Mouse (Mus musculus) cerebellum, adult 9-10 months (tissue): ENCODE data around the gene Cmas.

Experiments
- DNase-seq: peaks from one replicate; pipeline ENCODE4 v3.0.0; 2022

The Cmas gene

DNA sequence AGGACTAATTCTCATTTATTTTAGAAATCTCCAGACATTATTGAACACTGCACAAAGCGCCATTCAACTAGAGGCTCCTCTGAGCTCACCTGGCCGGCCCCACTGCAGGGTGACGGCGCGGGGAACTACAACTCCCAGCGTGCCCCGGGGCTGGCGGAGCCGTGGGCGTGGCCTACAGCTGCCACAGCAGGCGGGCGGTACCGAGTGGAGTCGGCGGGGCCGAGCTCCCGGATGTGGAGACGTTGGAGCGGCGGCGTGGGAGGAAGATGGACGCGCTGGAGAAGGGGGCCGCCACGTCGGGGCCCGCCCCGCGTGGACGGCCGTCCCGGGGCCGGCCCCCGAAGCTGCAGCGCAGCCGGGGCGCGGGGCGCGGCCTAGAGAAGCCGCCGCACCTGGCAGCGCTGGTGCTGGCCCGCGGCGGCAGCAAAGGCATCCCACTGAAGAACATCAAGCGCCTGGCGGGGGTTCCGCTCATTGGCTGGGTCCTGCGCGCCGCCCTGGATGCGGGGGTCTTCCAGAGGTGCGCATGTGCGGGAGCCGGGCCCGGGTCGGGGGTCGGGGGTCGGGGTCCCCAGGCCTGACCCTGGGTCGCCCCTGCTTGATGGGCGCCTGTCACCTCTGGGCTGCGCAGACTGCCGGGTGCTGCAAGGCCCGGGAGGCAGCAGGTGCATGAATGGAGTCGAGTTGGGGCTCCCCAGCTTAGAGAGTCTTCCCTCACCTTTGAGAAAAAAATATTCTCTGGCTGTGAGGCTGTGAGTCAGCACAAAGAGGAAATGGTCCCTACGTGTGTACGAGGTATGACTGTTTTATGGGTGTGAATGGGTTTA is at the start of gene Cmas:
TSS of gene Cmas (plus strand) at position 180 of the 827 bp plus-strand sequence.
- DNase-seq = peak; percentile 90

DNA sequence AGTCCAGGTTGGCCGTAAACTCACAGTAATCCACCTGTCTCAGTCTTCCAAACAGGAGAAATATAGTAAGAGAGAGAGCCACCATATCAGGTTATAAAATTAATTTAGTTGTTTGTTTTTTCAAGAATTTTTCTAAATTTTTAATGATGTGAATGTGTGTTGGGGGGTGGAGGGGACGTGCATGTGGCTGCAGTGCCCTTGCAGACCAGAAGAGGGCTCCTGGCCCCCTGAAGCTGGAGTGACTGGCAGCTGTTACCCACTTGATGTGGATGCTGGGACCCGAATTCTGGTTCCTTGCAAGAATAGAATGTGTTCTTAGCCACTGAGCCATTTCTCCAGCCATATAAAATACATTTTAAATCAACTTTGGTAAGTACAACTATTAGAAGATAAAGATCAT is 49.8 kb upstream of the Cmas start:
- no peak for DNase-seq

DNA sequence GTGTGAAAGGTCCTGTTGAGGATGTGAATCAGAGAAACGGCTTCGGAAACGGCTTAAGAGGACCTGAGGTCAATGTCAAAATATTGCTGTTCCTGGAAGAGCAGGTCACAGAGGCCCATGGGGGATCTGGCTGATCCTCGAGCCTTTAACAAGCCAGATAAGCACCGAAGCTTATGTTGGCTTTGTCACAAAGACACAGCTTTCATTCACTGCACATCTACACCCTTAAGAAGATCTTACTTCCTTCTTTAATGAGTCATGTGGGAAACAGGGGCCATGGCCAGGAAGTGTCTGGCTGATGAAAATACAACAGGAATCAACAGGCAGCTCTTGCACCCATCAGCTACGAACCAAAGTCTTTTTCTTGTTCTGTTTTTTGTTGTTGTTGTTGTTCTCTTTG is 48.1 kb upstream of the Cmas start:
- no peak for DNase-seq

DNA sequence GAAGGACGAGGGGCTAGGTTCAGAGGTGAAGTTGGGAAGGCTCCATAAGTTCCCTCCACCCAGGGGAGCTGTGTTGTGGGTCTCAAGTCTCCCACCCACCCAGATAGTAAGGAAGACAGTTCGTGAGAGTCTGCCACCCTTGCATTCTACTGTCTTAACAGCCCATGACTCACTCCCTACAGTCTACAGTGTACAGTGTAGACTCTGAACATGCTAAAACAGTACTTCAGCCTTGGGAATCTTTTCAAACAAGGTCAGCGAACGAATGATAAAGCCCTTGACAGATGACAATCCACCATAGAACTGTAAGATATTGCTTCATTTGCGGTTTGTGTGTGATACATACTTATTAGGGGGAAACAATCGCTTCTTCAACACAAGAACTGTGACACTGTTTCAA is 45.8 kb upstream of the Cmas start:
- DNase-seq = no peak

DNA sequence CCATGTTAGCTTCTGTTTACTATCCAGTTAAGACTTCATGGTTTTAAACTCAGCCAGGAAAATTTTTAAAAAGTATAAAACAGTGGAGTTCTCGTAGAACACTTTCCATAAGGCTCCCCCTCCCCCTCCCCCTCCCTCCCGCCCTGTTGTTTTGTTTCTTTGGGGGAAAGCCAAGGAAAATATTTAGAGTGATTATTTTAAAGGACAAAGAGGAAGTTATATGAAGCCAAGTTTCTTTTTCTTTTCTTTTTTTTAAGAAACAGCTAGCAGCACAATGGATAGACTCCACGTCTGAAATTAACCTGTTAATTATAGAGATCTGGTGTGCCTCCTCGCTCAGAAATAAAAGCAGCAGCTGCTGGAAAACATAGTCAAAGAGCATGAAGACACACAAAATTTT is 45.4 kb upstream of the Cmas start:
- DNase-seq = no peak

DNA sequence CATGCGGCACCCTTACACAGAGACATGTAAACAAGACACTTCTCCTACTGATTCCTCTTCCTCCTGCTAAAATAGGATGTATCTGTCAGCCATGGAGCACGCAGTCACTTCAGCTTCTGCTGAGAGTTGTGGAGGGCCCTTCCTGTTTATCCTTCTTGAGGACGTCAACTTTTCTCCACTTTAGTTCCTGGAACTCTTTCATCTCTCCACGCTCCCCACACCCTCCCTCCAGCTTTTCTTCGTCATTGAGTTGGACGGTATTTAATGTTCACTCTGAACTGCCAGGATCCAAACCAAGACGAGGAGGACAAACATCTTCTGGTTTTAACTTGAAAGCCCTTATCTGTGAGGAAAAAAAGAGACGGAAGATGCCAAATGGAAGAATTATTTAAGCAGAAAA is 41.5 kb upstream of the Cmas start:
- DNase-seq = no peak

DNA sequence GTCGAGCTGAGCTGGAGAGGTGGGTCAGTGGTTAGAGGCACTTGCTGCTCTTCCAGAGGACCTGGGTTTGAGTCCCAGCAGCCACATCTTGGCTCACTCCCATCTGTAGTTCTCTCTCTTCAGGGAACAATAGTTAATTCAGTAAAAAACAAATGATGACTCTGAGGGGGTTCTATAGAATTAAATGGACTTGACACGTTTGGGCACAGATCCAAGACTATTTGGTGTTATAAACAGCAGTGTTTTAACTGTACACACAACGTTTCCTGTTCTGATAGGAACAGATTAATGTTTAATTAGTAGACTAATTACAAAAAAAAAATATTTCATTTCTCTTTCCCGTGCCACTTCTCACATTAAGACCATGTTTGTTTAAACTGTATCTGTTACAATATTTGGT is 39.3 kb upstream of the Cmas start:
- DNase-seq = no peak

DNA sequence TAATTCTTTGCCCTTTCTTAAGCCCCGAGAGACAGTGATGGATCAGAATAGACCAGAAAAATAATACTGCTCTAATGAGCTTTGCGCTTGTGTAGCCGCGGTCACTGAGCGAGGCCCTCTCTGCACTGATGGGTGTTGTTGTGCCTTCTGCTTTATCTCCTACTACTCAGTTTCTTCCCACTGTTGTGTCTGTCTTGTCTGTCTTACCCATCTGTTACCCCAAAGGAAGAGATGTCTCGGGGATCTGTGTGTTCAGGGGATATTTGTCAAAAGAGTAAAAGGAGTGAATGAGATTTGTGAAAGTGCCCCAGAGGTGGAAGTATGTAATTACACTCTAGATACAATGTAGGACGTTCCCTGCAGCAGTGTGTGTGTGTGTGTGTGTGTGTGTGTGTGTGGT is 38.3 kb upstream of the Cmas start:
- DNase-seq = no peak

DNA sequence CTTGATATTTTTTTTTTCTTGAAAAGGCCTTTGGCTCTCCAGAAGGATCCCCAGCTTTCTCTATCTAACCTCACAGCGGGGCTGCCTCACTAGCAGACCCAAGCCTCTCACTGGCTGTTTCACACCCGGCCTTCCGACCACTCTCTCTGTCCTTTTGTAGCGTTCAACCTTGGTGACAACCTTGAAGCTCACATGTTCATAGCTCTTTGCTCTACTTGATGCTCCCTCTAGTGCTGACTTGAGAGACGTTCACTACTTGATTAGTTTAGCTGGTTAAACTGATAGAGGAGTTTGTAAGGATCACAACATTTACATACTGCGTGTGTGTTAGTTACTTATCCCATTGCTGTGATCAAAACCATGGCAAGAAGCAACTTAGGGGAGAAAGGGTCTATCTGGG is 35.8 kb upstream of the Cmas start:
- no peak for DNase-seq

DNA sequence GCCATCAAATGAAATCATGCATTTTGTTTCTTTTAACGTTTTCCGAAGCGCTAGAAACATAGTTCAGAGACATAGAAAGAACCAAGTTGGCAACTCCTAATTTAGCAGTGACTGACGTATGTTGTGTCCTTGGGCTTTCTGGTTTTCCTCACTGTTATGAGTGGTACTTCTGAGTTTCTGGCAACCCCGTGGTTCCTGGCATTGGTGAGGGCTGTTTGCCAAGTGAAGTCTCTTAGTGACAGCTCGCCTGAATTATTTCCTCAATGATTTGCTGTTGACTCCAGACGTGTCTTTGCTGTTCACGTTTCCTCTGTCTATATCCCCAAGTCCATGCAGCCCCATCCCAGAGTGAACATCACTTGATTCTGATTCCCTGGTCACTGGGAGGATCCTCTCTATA is 34.8 kb upstream of the Cmas start:
- no peak for DNase-seq

DNA sequence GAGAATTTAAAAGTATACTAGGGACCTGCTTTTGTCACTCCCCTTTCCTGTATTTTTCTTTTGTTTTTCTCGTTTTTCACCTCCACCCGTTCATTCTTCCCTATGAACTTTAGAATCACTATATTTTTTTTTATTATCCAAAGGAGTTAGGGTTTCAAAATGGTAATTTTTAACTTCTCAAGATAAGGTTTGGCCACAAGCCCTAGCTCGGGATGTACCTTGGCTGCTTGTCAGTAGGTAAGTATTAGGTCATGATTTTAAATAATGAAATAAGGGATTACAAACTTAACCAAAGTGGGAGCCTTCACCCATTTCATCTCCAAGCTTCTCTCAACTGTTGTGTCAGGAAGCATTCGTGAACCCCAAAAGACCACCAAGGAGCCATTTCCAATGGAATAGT is 30.5 kb upstream of the Cmas start:
- no peak for DNase-seq

DNA sequence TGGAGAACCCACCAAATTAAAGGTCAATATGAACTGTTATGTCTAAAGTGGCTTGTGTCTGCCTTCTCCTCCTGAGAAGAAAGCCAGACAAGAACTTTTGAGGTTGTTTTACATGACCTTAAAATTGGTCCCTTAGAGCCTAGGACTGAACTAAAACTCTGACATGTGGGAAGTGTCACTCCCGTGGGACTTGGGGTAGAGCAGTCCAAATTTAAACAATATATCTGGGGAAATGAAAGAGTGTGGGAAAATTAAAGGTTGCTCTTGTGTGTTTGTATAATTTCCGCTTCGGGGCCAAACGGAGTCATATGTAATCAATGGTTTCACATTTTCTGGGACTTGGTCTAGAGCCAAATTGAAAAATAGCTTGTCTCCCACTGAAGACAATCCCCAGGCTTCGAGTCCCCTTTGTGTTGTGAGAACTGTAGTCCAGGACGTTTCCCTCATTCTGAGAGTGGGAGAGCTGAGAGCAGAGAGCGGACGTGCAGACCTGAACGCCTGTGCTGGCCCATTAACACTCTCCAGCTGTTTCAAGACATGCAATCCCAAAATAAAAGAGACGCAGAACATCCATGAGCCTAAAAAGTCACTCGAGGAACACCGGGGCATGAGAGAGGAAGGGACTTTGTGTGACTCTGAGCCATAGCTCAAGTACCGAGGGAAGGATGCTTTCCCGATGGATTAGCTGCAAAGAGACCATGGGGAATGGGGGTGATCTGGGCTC is 23.8 kb upstream of the Cmas start:
- DNase-seq = no peak

DNA sequence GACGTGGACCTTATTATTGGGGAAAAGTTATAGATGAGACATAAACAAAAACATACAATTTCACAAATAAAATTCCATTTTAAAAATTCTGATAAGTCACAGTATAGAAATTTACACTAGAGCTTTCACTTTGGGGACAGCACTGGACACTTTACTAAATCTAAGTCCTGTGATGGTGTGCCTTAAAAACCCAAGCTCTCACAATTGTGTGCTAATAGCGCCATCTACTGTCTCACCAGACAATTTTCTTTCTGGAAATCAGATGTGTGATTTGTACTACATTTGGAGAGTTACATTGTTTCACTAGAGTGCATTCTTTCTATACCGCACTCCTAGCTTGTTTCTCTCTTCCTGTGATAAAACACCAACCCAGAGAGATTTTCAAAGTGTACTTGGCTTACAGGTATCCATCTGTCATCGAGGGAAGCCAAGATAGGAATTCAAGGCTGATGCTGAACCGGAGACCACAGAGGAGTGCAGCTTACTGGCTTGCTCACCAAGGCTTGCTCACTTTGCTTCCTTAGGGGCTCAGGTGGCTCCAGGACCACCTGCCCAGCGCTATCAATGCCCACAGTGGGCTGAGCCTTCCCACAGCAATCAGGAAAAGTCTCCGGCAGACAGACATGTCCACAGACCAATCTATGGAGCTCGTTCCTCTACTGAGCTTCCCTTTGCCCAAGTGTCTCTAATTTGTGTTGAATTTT is 21.0 kb upstream of the Cmas start:
- DNase-seq = peak; percentile 33

DNA sequence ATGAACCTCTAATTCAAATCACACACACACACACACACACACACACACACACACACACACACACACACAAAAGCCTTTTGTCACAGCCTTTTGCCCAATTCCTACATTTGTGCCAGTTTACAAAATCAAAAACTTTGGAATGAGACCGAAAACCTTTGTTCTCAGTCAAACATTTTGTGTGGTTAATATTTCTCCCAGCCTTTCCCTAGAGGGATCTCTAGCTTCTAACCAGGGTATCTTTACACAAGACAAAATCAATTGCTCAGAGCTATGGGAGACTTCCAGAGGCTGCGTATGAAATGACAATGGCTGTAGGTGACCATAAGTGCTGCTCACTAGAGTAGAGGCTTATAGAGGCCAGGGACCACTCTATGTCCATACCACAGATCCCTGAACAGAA is 18.3 kb upstream of the Cmas start:
- no peak for DNase-seq

DNA sequence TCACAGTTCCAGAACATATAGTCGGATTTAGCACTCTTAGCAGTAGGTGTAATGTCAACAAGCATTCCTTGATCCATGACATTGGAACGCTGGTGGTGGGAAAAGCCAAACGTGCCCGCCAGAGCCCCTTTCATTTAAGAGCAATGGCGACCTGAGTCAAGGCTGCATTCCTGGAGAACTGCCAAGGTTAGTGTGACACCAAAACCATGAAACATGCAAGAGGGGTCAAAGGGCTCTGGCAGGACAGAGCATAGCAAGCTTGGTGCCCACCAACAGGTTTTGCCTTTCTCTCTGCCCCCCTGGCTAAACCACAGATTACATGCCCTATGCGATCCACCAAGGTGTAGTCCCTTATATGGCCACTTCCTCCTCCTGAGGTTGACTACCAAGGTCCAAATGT is 17.8 kb upstream of the Cmas start:
- no peak for DNase-seq

DNA sequence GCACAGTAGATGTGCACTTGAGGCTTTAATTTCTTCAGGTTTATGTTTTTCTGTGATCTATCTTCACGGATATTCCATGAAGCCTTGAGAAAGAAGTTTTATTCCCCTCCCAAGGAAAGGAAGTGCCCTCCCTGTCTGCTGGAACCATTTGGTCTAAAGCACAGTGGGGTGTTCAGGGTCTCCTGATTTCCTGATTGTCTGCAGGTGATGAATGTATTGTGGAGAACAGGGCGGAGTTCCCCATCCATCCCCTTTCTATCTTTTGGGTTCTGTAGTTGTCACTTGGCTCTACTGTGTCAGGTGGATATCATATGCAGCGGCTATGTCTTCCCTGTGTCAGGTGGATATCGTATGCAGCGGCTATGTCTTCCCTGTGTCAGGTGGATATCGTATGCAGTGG is 14.7 kb upstream of the Cmas start:
- no peak for DNase-seq

DNA sequence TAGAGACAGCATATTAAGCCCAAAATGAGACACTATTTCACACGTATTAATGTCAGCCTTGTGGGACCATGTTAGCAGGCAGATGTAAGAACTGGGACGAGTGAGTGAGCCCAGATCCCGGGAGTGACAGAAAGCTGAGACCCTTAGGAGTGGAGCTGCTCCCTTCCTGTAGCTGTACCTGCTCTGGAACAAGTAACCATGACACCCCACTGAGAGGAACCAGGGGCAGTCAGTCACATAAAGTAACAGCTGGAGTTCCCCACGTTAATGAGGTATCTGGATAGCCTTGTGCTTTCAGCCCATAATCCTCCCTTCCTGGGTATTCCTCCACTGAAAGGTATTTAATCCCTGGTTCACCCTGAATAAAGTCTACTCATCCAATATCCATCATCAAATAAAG is 13.3 kb upstream of the Cmas start:
- DNase-seq = no peak

DNA sequence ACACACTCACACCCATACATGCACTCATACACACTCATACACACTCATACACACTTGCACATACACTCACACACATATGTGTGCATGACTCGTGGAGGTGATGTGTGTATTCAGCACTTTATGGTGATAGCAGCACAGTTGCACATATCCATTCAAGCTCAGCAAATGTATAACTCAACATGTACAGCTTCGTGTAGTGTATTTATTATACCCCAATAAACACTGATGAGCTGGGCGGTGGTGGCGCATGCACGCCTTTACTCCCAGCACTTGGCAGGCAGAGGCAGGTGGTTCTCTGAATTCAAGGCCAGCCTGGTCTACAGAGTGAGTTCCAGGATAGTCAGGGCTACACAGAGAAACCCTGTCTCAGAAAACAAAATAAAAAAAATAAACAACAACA is 11.0 kb upstream of the Cmas start:
- DNase-seq = no peak

DNA sequence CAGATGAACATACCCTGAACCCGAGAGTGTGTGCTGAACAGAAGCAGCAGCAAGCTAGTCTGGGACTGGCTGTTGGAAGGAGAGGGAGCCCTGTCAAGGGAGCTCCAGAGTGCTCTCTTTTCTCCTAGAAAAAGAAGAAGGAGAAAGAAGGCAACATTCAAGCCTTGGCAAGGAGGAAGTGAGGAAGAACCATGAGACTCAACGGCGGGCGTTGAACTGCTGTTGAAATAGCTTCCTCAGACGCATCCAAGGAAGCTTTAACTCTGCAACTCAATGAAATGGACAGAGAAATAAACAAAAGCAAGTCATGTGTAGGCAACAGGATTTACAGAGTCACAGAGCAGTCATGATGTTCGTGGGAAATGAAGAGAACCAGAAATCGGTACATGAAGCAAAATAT is 9.7 kb upstream of the Cmas start:
- no peak for DNase-seq

DNA sequence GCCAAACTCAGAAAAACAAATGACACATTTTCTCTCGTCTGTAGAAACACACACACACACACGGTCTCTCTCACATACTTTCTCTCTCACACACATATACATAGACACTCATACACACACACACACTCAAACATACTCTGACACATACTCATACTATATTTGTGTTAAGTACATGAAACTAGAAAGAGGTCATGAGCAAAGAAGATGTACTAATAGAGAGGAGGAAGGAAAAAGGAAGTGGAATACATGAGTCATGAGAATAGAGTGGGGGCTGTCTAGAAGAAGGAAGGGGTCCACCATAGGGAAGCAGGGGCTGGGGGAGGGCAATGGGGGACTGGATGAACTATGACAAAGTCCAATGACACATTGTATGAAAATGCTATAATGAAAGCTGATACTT is 9.3 kb upstream of the Cmas start:
- DNase-seq = no peak

DNA sequence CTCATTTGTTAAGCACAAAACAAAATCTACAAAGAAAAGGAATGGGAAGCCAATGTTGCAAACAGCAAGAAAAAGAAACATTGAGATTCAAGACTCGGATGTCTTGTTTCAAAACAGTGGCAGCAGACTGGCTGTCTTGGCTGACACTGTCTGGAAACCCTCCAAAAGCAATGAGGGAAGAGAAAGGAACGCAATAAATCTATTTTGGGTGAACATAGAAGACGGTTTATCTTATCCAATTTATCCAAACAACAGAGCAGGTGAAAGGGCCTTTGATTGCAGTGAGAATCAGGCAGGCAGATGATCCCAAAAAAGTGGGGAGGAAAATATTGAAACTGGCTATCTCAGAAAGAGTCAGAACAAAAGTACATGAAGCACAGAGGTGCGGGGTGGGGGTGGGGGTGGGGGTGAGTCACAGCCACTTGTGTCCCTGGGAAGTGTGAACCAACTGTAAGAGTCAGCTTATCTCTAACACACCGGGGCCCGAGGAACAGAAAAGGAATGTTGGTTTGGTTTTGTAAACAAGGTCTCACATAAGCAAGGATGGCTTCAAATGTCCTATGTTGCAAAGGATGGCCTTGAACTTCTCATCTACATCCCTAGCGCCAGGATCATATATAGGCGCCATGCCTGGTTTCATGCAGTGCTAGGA is 8.3 kb upstream of the Cmas start:
- no peak for DNase-seq

DNA sequence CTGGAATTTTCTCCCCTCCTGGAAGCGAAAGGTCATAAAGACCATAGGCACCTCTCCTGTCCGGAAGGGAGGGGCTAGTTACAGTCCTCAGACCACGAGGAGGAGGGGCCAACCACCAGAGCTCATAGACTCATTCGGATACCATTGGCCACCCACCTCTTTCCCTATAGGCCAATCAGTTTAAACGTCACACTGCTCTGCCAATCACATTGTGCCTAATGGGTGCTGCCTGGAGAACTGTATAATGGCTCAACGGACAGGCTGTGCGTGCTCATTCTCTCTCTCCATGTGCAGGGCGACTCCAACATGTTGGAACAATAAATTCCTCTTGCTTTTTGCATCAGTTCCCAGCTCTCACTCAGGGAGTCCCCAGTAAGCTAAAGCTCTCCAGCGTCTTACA is 5.1 kb upstream of the Cmas start:
- no peak for DNase-seq
